Mouse (Mus musculus): ENCODE data around the gene Gcnt2.

Gcnt2 gene

DNA sequence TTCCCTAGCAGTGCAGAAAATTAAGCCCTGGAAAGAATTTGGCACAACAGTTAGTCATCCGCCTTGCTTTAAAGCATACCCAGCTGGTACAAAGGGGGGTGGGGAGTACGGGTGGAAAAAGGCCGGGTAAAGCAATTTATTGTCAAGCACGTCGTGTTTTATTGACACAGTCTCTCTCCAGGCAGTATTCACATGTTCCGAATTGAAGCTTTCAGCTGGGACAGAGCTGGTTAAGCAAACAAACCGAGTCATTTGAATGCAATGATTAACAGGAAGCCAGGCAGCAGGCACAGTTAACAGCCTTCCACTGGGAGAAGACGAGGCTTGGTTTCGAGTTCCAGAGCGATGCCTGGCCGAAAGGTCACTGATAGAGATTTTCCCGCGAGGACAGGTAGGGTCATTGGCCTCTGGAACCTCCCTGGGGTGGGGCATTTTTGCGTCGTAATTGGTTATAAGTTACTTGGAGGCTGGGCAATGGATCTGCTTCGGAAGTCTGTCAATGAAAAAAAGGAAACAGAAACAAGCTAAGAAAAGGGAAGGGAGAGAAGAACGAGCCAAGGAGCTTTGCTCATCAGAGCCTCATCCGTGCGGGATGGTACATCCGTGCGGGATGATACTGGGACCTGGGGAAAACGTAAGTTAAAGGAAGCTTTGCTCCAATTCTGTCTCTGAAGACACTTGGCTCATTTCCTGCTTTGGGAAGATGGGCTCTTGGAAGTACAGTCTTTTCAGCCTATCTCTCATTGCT is at the start of gene Gcnt2:
Gene Gcnt2, plus strand, starts transcription at position 103 of the 748 bp plus-strand sequence.
- DNase-seq (ENCODE audit: low read depth): no peak

GRCm38 (mm10) chr13:40820617-40821016 is 38.9 kb upstream of the Gcnt2 start:
- no peak for DNase-seq (ENCODE audit: low read depth)

- no peak for DNase-seq (ENCODE audit: low read depth)
Observed at GRCm38 (mm10) chr13:40821911-40822310, 37.6 kb upstream of the Gcnt2 start.

- DNase-seq (ENCODE audit: low read depth): no peak
Observed at GRCm38 (mm10) chr13:40841146-40841787, 18.3 kb upstream of the Gcnt2 start.

- no peak for DNase-seq (ENCODE audit: low read depth)
Observed at GRCm38 (mm10) chr13:40842141-40842540, 17.4 kb upstream of the Gcnt2 start.

GRCm38 (mm10) chr13:40843418-40844067 is 16.0 kb upstream of the Gcnt2 start:
- peak; percentile 65 for DNase-seq (ENCODE audit: low read depth)

- DNase-seq (ENCODE audit: low read depth): no peak
Observed at GRCm38 (mm10) chr13:40844144-40844543, 15.4 kb upstream of the Gcnt2 start.

DNA sequence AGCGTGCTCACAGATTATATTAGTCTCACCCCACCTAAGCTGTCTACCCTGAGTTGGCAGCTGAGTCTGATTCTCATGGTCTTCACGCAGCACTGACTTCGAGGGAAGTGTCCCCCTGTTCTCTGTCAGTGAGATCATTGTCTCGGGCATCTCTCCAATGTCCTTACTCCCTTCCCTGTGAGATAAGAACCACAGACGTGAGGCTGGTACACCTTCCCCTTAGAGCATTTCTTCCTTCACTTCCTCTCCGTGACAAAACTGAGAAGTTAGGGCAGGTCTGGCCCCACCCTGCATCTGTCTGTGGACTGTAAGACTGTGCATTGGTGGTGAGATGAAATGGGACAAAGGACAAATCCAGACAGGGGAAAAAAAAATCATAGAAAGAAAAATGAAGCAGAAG is 13.6 kb upstream of the Gcnt2 start:
- DNase-seq (ENCODE audit: low read depth): no peak

DNA sequence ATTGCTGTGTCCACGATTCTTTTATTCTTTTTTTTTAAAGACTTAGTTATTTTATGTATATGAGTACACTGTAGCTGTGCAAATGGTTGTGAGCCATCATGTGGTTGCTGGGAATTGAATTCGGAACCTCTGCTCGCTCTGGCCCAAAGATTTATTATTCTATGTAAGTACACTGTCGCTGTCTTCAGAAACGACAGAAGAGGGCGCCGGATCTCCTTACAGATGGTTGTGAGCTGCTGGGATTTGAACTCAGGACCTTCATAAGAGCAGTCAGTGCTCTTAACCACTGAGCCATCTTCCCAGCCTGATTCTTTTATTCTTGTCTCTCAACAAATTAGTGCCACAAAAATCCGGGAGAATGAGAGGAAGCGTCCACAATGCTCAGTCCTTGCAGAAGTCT is 13.2 kb upstream of the Gcnt2 start:
- no peak for DNase-seq (ENCODE audit: low read depth)

DNA sequence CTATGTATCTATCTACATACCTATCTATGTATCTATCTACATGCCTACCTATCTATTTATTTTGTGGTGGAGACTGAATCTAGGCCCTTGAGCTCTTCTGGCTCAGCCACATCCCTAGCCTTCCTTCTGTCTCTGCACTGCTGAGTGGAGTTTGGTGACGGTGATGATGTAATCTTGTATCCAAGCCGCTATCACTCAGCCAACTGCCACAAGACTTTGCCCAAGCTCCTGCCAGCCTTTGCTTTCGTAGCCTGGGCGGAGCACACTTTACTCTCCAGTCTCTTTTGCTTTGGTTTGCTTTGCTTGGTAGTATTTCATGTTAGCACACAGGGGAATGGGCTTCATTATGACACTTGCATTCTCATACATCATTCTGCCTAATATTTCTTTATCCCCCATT is 11.7 kb upstream of the Gcnt2 start:
- no peak for DNase-seq (ENCODE audit: low read depth)

DNA sequence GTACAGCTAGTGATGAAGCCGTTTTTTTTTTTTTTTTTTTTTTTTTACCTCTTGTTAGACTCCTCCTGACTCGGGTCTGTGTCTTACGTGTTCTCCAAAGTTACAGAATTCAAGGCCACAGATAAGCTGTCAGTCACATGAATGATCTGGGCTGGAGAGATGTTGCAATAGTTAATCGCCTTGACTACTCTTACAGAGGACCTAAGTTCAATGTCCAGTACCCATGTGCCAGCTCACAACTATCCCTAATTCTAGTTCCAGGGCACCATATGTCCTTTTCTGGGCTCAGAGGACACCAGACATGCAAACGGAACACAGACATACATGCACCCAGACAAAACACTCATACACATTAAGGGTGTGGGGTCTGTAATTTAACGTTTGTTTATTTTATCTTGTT is 8.9 kb upstream of the Gcnt2 start:
- no peak for DNase-seq (ENCODE audit: low read depth)

DNA sequence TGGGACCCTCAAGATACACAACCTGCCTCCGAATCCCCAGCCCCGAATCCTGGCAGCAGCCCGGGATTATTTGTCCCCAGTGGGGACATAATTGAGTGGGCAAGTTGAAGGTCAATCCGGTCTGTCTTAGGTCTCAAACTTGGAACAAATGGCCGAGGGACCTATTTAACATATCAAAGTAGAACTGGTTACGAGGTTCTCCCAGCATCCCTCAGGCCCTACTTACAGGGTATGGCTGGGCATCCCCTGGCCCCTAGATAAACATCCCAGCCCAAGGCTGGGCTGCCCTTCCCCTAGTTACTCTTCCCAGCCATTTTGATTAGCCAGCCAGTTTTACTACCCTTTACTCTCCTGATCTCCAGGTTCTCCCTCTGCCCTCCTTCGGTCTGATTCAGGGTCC is 8.3 kb upstream of the Gcnt2 start:
- DNase-seq (ENCODE audit: low read depth): no peak

DNA sequence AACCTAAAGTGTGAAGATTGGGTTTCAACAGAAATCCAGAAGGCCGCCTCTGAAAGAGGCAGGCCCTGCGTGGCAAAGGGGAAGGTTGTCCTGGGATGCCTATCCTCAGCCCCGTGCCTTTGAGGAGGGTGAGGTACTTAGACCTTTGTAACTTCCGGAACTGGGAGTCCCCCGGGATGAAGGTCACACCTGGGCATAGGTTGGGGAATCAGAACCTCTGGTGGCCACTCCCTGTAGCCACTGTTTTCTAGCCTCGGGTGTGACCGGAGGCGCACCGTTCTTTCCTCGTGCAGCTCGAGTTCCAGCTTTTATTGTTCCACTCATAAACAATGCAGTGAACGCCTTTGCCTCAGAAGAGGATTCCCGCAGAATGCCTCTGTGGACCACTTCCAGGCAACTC is 7.6 kb upstream of the Gcnt2 start:
- DNase-seq (ENCODE audit: low read depth): no peak

GRCm38 (mm10) chr13:40852791-40853190 is 6.8 kb upstream of the Gcnt2 start:
- no peak for DNase-seq (ENCODE audit: low read depth)

DNA sequence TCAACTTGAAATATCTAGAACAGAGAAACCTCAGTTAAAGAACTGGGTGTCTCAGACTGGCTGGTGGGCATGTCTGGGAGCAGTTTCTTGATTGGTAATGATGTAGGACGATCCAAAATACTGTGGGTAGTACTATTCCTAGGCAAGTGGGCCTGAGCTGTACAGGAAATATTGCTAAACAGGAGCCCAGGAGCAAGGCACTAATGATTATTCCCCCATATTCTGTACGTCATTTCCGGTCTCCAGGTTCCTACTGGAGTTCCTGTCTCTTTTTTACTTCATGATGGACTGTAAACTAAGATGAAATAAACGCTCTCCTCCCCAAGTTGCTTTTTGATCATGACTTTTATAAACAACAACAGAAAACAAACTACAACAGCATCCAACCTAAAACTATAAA is 5.7 kb upstream of the Gcnt2 start:
- no peak for DNase-seq (ENCODE audit: low read depth)

- no peak for DNase-seq (ENCODE audit: low read depth)
Observed at GRCm38 (mm10) chr13:40854451-40855058, 5.0 kb upstream of the Gcnt2 start.

GRCm38 (mm10) chr13:40855266-40855665 is 4.3 kb upstream of the Gcnt2 start:
- no peak for DNase-seq (ENCODE audit: low read depth)

GRCm38 (mm10) chr13:40856786-40857185 is 2.8 kb upstream of the Gcnt2 start:
- DNase-seq (ENCODE audit: low read depth): no peak

DNA sequence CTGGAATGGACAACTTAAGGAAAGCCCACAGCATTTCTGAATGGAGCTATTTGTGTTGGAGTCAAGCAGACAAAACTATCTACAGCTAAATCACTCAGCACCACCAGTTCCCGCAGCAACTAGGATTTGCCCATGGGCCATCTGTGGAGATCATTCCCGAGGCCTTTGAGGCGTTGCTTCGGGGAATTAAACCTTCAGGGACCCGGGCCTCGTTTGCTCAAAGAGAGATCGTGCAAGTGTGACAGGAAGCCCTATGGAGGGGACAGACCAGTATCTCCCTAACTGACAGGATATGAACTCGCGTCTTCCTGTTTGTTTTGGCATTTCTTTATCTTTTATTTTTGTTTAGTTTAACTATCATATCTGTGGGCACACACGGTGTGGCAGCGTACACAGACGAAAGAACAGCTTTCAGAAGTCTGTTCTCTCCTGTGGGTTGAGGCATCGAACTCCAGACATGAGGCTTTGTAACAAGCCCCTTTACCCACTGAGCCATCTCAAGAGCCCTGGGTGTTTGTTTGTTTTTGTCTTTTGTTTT is 2.2 kb upstream of the Gcnt2 start:
- no peak for DNase-seq (ENCODE audit: low read depth)

DNA sequence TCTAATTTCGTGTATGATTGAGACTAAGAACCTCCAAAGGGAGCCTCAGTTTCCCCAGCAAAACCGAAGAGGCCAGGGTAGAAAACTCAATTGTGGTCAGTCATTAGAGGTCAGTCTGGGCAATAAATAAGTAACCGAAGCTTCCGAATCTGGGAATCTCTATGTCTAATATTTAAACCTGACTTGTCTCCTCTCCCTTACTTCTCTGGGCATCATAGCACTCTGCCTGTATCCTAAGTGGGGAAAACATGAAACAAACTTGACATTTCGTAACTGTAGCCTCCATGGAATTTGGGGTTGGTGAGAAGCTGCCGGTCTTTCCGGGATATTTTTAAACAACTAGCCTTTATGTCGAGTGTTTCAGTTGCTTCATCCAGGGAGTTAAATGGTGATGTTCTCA is 329 bp upstream of the Gcnt2 start:
- DNase-seq (ENCODE audit: low read depth): no peak

DNA sequence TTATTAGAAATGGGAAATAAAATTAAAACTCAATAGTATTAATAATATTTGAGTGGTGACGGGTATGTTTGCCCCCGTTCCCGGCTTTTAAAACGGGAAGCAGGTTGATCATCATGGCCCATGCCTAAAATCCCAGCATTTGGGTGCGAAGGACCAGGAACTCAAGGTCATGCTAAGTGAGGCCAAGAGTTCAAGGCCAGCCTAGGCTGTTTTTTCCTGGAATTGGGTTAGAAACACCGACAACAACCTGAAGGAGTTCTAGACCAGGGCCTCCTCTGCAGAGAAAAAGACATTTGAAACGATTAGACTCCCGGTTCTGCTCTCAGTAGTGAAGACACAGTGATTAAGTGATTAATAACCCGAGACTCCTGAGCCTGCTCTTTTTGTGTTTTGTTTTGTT is 3.5 kb downstream of the Gcnt2 start:
- no peak for DNase-seq (ENCODE audit: low read depth)

DNA sequence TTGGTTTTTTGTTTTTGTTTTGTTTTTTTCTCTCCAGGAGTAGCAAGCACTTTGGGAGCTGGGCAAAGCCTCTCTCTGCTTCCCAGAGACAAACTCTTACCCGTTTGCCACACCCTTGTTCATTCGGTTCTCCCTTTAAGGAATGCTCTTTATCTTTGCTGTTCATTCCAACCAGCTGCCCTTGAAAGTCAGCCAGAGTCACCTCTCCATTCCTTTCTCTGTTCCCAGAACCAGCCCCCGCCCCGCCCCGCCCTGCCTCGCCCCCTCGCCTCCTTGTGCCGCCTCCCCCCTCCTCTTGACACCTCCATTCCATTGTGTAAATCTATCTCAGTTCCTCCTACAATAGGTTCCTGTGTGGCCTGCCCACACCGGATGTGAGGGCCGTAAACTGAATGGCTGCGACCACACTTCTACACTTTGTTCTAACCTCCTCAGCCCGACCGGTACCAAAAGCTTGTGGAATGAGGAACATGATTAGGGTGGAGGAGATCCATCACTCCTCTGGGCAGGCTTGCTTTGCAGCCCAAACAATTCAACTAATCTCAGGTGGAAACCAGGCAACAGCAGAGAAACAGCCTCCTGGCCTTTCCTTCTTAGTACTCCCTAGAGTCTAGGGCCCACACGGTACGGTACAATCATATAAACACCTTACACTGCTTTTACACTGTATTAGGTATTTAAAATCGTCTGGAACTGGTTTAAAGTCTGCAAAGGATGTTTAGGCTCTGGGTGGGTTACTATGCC is 9.5 kb downstream of the Gcnt2 start:
- peak; percentile 5 for DNase-seq (ENCODE audit: low read depth)

Measured in naive thymus-derived CD4-positive, alpha-beta T cell, adult 2 months (primary cell).